Mouse (Mus musculus) lung, embryonic 16.5 days (tissue): ENCODE measurements around the gene Shoc2. TPM values are rescaled to one million over a fixed set of nuclear protein-coding genes. Genes with fewer than 3 reads are reported as not detected.

Experiments used
- ATAC-seq: fragments of 200-750 bp; cut with Nextera tagmentation; 2 replicates; pipeline ENCODE4 v1.8.0; 2017; ENCODE audit warnings: low read depth, mild to moderate bottlenecking, moderate library complexity
- H3K27ac ChIP-seq: fragments of 300-500 bp; sonication (generic); 2 replicates; pipeline ENCODE4 v1.5.1; 2014; ENCODE audit warnings: mild to moderate bottlenecking, control low read depth, low read length
- H3K27me3 ChIP-seq: fragments of 300-500 bp; sonication (generic); 2 replicates; pipeline ENCODE4 v1.6.1; 2014; ENCODE audit warnings: low read depth, low read length, mixed read lengths; ENCODE audit not compliant: control insufficient read depth, insufficient read depth
- H3K36me3 ChIP-seq: fragments of 300-500 bp; sonication (generic); 2 replicates; pipeline ENCODE4 v1.6.1; 2014; ENCODE audit warnings: low read length; ENCODE audit not compliant: control insufficient read depth, insufficient read depth
- H3K4me1 ChIP-seq: fragments of 300-500 bp; sonication (generic); replicated peaks from 2 replicates; pipeline ENCODE4 v1.6.1; 2014; ENCODE audit warnings: low read length, mixed read lengths; ENCODE audit not compliant: control insufficient read depth, insufficient read depth
- H3K4me2 ChIP-seq: fragments of 300-500 bp; sonication (generic); 2 replicates; pipeline ENCODE4 v1.6.1; 2014; ENCODE audit warnings: low read depth, low read length, control low read depth
- H3K4me3 ChIP-seq: fragments of 300-500 bp; sonication (generic); 2 replicates; pipeline ENCODE4 v1.5.1; 2014; ENCODE audit warnings: mild to moderate bottlenecking, low read length, control low read depth
- H3K9ac ChIP-seq: fragments of 300-500 bp; sonication (generic); 2 replicates; pipeline ENCODE4 v1.6.1; 2014; ENCODE audit warnings: low read length, control low read depth
- H3K9me3 ChIP-seq: fragments of 300-500 bp; sonication (generic); 2 replicates; pipeline ENCODE4 v1.6.1; 2016; ENCODE audit warnings: low read length; ENCODE audit not compliant: control insufficient read depth
- WGBS: fragments of 180-500 bp; shearing (Covaris S2); extraction: QIAGEN DNeasy Blood & Tissue Kit; methylation state at CpG from one replicate; pipeline ENCODE4 v1.1.7; 2014; 5-methylcytosine and 5-hydroxymethylcytosine counted together
- polyA plus RNA-seq: library from polyadenylated mRNA; unstranded; fragments of >200 nt; fragmentation: Nextera tagmentation; extraction: Ambion mirVana; gene quantifications from 2 replicates; pipeline ENCODE4 v1.2.1, GENCODE M21; 2015

Gene Shoc2
- 45.8 and 49.5 TPM in 2 replicates for polyA plus RNA-seq

GRCm38 (mm10) chr19:53943802-53944785 is at the start of gene Shoc2, which contains the start of gene Bbip1:
Shoc2 (plus strand) TSS chr19:53944306.
Bbip1 (minus strand) TSS chr19:53944627.
- H3K27ac ChIP-seq, result peak within 1 kb of the TSS; percentile 99
- no peaks in the 10 kb centered on the region for H3K27me3 ChIP-seq
- WGBS, result under 1% methylated on average over 55 of the region's 62 CpGs
- H3K9ac ChIP-seq, result peak within 1 kb of the TSS; percentile 95
- H3K4me3 ChIP-seq, result peak within 1 kb of the TSS; percentile 93
- ATAC-seq, result peak; percentile 94
- no peaks in the 10 kb centered on the region for H3K9me3 ChIP-seq
- peak within 1 kb of the TSS; percentile 77 for H3K4me2 ChIP-seq
- H3K36me3 ChIP-seq, result no peaks in the 10 kb centered on the region
- H3K4me1 ChIP-seq, result peaks cover 15% of the 10 kb centered on the region

GRCm38 (mm10) chr19:53894538-53895121 is 49.5 kb upstream of the Shoc2 start:
- Histone ChIP-seq H3K9ac (peak overlapping the region; percentile 27; the same call in 1 of the 2 replicates), H3K9me3 (no peaks in the 10 kb centered on the region), H3K36me3 (no peaks in the 10 kb centered on the region), H3K4me2 (no peak overlapping the region), H3K27ac (peak overlapping the region; percentile 76), H3K4me1 (peaks cover 36% of the 10 kb centered on the region), H3K27me3 (no peaks in the 10 kb centered on the region), H3K4me3 (no peak overlapping the region)
- peak; percentile 32; the same call in 1 of the 2 replicates for ATAC-seq
- 65% methylated on average over 12 of the region's 12 CpGs for WGBS

GRCm38 (mm10) chr19:53898046-53898445 is 46.1 kb upstream of the Shoc2 start:
- no peak for ATAC-seq
- Histone ChIP-seq H3K4me3 (no peak overlapping the region), H3K4me1 (peaks cover 32% of the 10 kb centered on the region), H3K4me2 (no peak overlapping the region), H3K36me3 (no peaks in the 10 kb centered on the region), H3K9me3 (no peaks in the 10 kb centered on the region), H3K27ac (no peak overlapping the region), H3K9ac (no peak overlapping the region), H3K27me3 (no peaks in the 10 kb centered on the region)
- 74% methylated on average over 5 of the region's 5 CpGs for WGBS

GRCm38 (mm10) chr19:53898498-53898897 is 45.6 kb upstream of the Shoc2 start:
- H3K9me3 ChIP-seq, result no peaks in the 10 kb centered on the region
- H3K4me3 ChIP-seq, result no peak overlapping the region
- ATAC-seq, result no peak
- H3K36me3 ChIP-seq, result no peaks in the 10 kb centered on the region
- no peak overlapping the region for H3K9ac ChIP-seq
- 69% methylated on average over 4 of the region's 4 CpGs for WGBS
- no peaks in the 10 kb centered on the region for H3K27me3 ChIP-seq
- no peak overlapping the region for H3K27ac ChIP-seq
- no peak overlapping the region for H3K4me2 ChIP-seq
- peaks cover 27% of the 10 kb centered on the region for H3K4me1 ChIP-seq

GRCm38 (mm10) chr19:53898970-53899900 is 44.9 kb upstream of the Shoc2 start:
- Histone ChIP-seq H3K27me3 (no peaks in the 10 kb centered on the region), H3K4me3 (no peak overlapping the region), H3K36me3 (no peaks in the 10 kb centered on the region), H3K9me3 (no peaks in the 10 kb centered on the region), H3K9ac (no peak overlapping the region), H3K4me2 (no peak overlapping the region), H3K4me1 (peaks cover 20% of the 10 kb centered on the region), H3K27ac (no peak overlapping the region)
- WGBS, result 75% methylated on average over 25 of the region's 25 CpGs
- no peak for ATAC-seq

- 76% methylated on average over 14 of the region's 14 CpGs for WGBS
- Histone ChIP-seq H3K9ac (no peak overlapping the region), H3K9me3 (no peaks in the 10 kb centered on the region), H3K27me3 (no peaks in the 10 kb centered on the region), H3K27ac (no peak overlapping the region), H3K36me3 (no peaks in the 10 kb centered on the region), H3K4me3 (no peak overlapping the region), H3K4me1 (peaks cover 15% of the 10 kb centered on the region), H3K4me2 (no peak overlapping the region)
- ATAC-seq, result no peak
These were observed 44.0 kb upstream of the Shoc2 start for GRCm38 (mm10) chr19:53899941-53900610.

GRCm38 (mm10) chr19:53901931-53902738 is 42.0 kb upstream of the Shoc2 start:
- ATAC-seq, result no peak
- H3K27me3 ChIP-seq, result no peaks in the 10 kb centered on the region
- peaks cover 19% of the 10 kb centered on the region for H3K4me1 ChIP-seq
- no peaks in the 10 kb centered on the region for H3K36me3 ChIP-seq
- WGBS, result 25% methylated on average over 15 of the region's 15 CpGs
- peak overlapping the region; percentile 81 for H3K9ac ChIP-seq
- H3K9me3 ChIP-seq, result no peaks in the 10 kb centered on the region
- H3K27ac ChIP-seq, result peak overlapping the region; percentile 95
- H3K4me2 ChIP-seq, result peak overlapping the region; percentile 77
- H3K4me3 ChIP-seq, result peak overlapping the region; percentile 98
